Mouse (Mus musculus): Measurements from ENCODE around the gene Tada2b. TPM values are rescaled to one million over a fixed set of nuclear protein-coding genes. Genes with fewer than 3 reads are reported as not detected.

The Tada2b gene
- total and polyA plus RNA-seq, 3 experiments, result 9.6 to 24.9 TPM; not detected in 1

GRCm38 (mm10) chr5:36464709-36465661, 19.1 kb downstream of the Tada2b start, which contains the start of gene Grpel1:
Gene Grpel1 (plus strand): TSS chr5:36464998.
- DNase-seq (ENCODE audit: low read depth, low spot score), result peak; percentile 100
- Histone ChIP-seq H3K9ac (ENCODE audit: control insufficient read depth, low read depth, low read length, poor library complexity, severe bottlenecking) (peak within 1 kb of the TSS; percentile 88), H3K4me1 (ENCODE audit: control insufficient read depth in 1 of 2, insufficient read depth in 2 of 2, low read length in 2 of 2) (peaks cover 2 to 15% of the 10 kb centered on the region in 2 experiments; a peak in 3 of 4 replicates), H3K9me3 (replicated peaks; ENCODE audit: insufficient read depth, low read length) (no peaks in the 10 kb centered on the region), H3K4me3 (ENCODE audit: control insufficient read depth in 1 of 2, insufficient read depth in 1 of 2, low read depth in 2 of 2, low read length in 2 of 2) (peak within 1 kb of the TSS; percentile 90 to 91), H3K27ac (ENCODE audit: control insufficient read depth, low read depth, low read length) (peak within 1 kb of the TSS; percentile 49), H3K36me3 (ENCODE audit: control insufficient read depth in 1 of 2, insufficient read depth in 2 of 2, low read length in 2 of 2) (peaks cover 7 to 14% of the 10 kb centered on the region in 2 experiments), H3K79me2 (ENCODE audit: control insufficient read depth, insufficient read depth, low read length, poor library complexity) (peaks cover 35% of the 10 kb centered on the region), H3K27me3 (ENCODE audit: control insufficient read depth in 1 of 2, insufficient read depth in 2 of 2, low read length in 2 of 2) (no peaks in the 10 kb centered on the region)
- TF ChIP-seq SMC3 (IDR thresholded peaks at IDR 0.05; ENCODE audit: low read depth, low read length), result no peak; the same call in 1 of the 2 replicates
- TF ChIP-seq MXI1 (IDR thresholded peaks at IDR 0.05; ENCODE audit: low read depth, low read length), result peak; percentile 93
- no peak for TF ChIP-seq POLR2AphosphoS5 (IDR thresholded peaks at IDR 0.05; ENCODE audit: borderline replicate concordance, low read depth, low read length)
- no peak for TF ChIP-seq UBTF (IDR thresholded peaks at IDR 0.05; ENCODE audit: borderline replicate concordance, insufficient read depth, low read depth, low read length)
- peak; percentile 65 for TF ChIP-seq MAX (IDR thresholded peaks at IDR 0.05; ENCODE audit: low read length)
- no peak for TF ChIP-seq MYB (IDR thresholded peaks at IDR 0.05; ENCODE audit: low read depth, low read length)
- TF ChIP-seq GATA1 (IDR thresholded peaks at IDR 0.05; ENCODE audit: low read depth, low read length), result no peak
- TF ChIP-seq ZC3H11A (IDR thresholded peaks at IDR 0.05; ENCODE audit: low read depth, low read length), result no peak
- TF ChIP-seq ELF1 (IDR thresholded peaks at IDR 0.05; ENCODE audit: low read depth, low read length), result peak; percentile 93
- TF ChIP-seq SIN3A (IDR thresholded peaks at IDR 0.05; ENCODE audit: low read length), result peak; percentile 94
- peak; percentile 97 for TF ChIP-seq POLR2AphosphoS2 (IDR thresholded peaks at IDR 0.05; ENCODE audit: low read length)
- TF ChIP-seq RAD21 (IDR thresholded peaks at IDR 0.05; ENCODE audit: low read depth, low read length), result no peak
- TF ChIP-seq USF2 (IDR thresholded peaks at IDR 0.05; ENCODE audit: borderline replicate concordance in 1 of 2, insufficient read depth in 1 of 2, low read depth in 1 of 2, low read length in 2 of 2), result no peak
- TF ChIP-seq BHLHE40 (IDR thresholded peaks at IDR 0.05; ENCODE audit: borderline replicate concordance, low read depth, low read length), result no peak
- TF ChIP-seq CHD1 (IDR thresholded peaks at IDR 0.05; ENCODE audit: low read depth, low read length), result no peak
- no peak for TF ChIP-seq GABPA (IDR thresholded peaks at IDR 0.05; ENCODE audit: low read depth, low read length)
- 0 out of 2 replicates have a peak, but pooled peaks have one; percentile 22 for TF ChIP-seq JUND (IDR thresholded peaks at IDR 0.05; ENCODE audit: low read depth, low read length)
- TF ChIP-seq NELFE (IDR thresholded peaks at IDR 0.05; ENCODE audit: low read depth, low read length), result peak; percentile 97
- TF ChIP-seq MEF2A (IDR thresholded peaks at IDR 0.05; ENCODE audit: extremely low read depth, insufficient replicate concordance, low read depth, low read length, poor library complexity, severe bottlenecking), result no peak
- peak; percentile 21; the same call in 1 of the 2 replicates for TF ChIP-seq RCOR1 (IDR thresholded peaks at IDR 0.05; ENCODE audit: low read depth, low read length)
- TF ChIP-seq TCF12 (IDR thresholded peaks at IDR 0.05; ENCODE audit: low read depth, low read length), result peak; percentile 63
- TF ChIP-seq MAZ (IDR thresholded peaks at IDR 0.05; ENCODE audit: low read depth, low read length), result peak; percentile 74
- no peak for TF ChIP-seq EP300 (IDR thresholded peaks at IDR 0.05; ENCODE audit: low read depth in 1 of 2, low read length in 2 of 2)
- peak; percentile 74 for TF ChIP-seq MYC (IDR thresholded peaks at IDR 0.05; ENCODE audit: low read depth, low read length)
- TF ChIP-seq TAL1 (IDR thresholded peaks at IDR 0.05; ENCODE audit: low read length), result no peak
- TF ChIP-seq MAFK (IDR thresholded peaks at IDR 0.05; ENCODE audit: borderline replicate concordance, low read depth, low read length), result no peak
- peak; percentile 89 for TF ChIP-seq CHD2 (IDR thresholded peaks at IDR 0.05; ENCODE audit: low read length)
- no peak for TF ChIP-seq USF1 (IDR thresholded peaks at IDR 0.05; ENCODE audit: low read depth, low read length)
- peak; percentile 89 for TF ChIP-seq KAT2A (conservative IDR thresholded peaks at IDR 0.05; ENCODE audit: low read depth, low read length)
- TF ChIP-seq TBP (IDR thresholded peaks at IDR 0.05; ENCODE audit: low read depth, low read length), result peak; percentile 82
- TF ChIP-seq E2F4 (IDR thresholded peaks at IDR 0.05; ENCODE audit: borderline replicate concordance, low read depth, low read length), result no peak
- peak; percentile 35 to 98; a peak in 3 of 4 replicates for TF ChIP-seq POLR2A (IDR thresholded peaks at IDR 0.05; ENCODE audit: control insufficient read depth in 1 of 2, insufficient read depth in 1 of 2, low read depth in 1 of 2, low read length in 2 of 2, poor library complexity in 1 of 2)
- peak; percentile 90 for TF ChIP-seq NRF1 (IDR thresholded peaks at IDR 0.05; ENCODE audit: insufficient read depth, low read depth, low read length, poor library complexity, severe bottlenecking)
- TF ChIP-seq ETS1 (IDR thresholded peaks at IDR 0.05; ENCODE audit: low read depth, low read length), result peak; percentile 34; the same call in 1 of the 2 replicates
- TF ChIP-seq ZNF384 (IDR thresholded peaks at IDR 0.05; ENCODE audit: low read depth, low read length), result no peak

All from MEL (cell line).